Mouse (Mus musculus): ENCODE data around the gene Kmt2d. TPM values are rescaled to one million over a fixed set of nuclear protein-coding genes. Genes with fewer than 3 reads are reported as not detected.
A peak's percentile ranks its signal among the peaks of the same experiment; 100 is the strongest.

Kmt2d gene
- polyA plus RNA-seq, 1 experiment from 2014 or later = 12.4 TPM

- Histone ChIP-seq H3K27me3 (ENCODE audit: insufficient read depth, low read length) (no peaks in the 10 kb centered on the region), H3K36me3 (ENCODE audit: insufficient read depth, low read length) (peaks cover 52% of the 10 kb centered on the region), H3K4me1 (ENCODE audit: insufficient read depth, low read length) (peaks cover 26% of the 10 kb centered on the region), H3K27ac (ENCODE audit: low read length) (no peak overlapping the region), H3K9me3 (ENCODE audit: low read length) (no peaks in the 10 kb centered on the region), H3K4me3 (ENCODE audit: low read length) (no peak overlapping the region), H3K9ac (replicated peaks; ENCODE audit: low read length) (no peak overlapping the region), H3K4me2 (replicated peaks; ENCODE audit: low read depth, low read length) (no peak overlapping the region)
- no peak for ATAC-seq (ENCODE audit: low FRiP score, low TSS enrichment)
- WGBS = 83% methylated on average over 11 of the region's 11 CpGs
Observed at GRCm38 (mm10) chr15:98833281-98833680, 37.7 kb downstream of the Kmt2d start.

GRCm38 (mm10) chr15:98832161-98833058, 38.6 kb downstream of the Kmt2d start:
- ATAC-seq (ENCODE audit: low FRiP score, low TSS enrichment) = no peak
- 0 out of 2 replicates have a peak overlapping the region, but pooled peaks have one; percentile 13 for H3K9ac ChIP-seq (replicated peaks; ENCODE audit: low read length)
- H3K4me2 ChIP-seq (replicated peaks; ENCODE audit: low read depth, low read length) = peak overlapping the region; percentile 70
- no peak overlapping the region for H3K4me3 ChIP-seq (ENCODE audit: low read length)
- H3K27me3 ChIP-seq (ENCODE audit: insufficient read depth, low read length) = no peaks in the 10 kb centered on the region
- H3K9me3 ChIP-seq (ENCODE audit: low read length) = no peaks in the 10 kb centered on the region
- peaks cover 48% of the 10 kb centered on the region for H3K36me3 ChIP-seq (ENCODE audit: insufficient read depth, low read length)
- peaks cover 26% of the 10 kb centered on the region for H3K4me1 ChIP-seq (ENCODE audit: insufficient read depth, low read length)
- 52% methylated on average over 12 of the region's 12 CpGs for WGBS
- H3K27ac ChIP-seq (ENCODE audit: low read length) = peak overlapping the region; percentile 94

- 9% methylated on average over 9 of the region's 9 CpGs for WGBS
- Histone ChIP-seq H3K4me3 (ENCODE audit: low read length) (peak overlapping the region; percentile 90), H3K27me3 (ENCODE audit: insufficient read depth, low read length) (no peaks in the 10 kb centered on the region), H3K4me1 (ENCODE audit: insufficient read depth, low read length) (peaks cover 26% of the 10 kb centered on the region), H3K9me3 (ENCODE audit: low read length) (no peaks in the 10 kb centered on the region), H3K4me2 (replicated peaks; ENCODE audit: low read depth, low read length) (peak overlapping the region; percentile 70), H3K36me3 (ENCODE audit: insufficient read depth, low read length) (peaks cover 41% of the 10 kb centered on the region), H3K9ac (replicated peaks; ENCODE audit: low read length) (peak overlapping the region; percentile 93), H3K27ac (ENCODE audit: low read length) (peak overlapping the region; percentile 94)
- peak; percentile 25 for ATAC-seq (ENCODE audit: low FRiP score, low TSS enrichment)
Observed at GRCm38 (mm10) chr15:98831684-98832035, 39.3 kb downstream of the Kmt2d start.

GRCm38 (mm10) chr15:98830736-98831683, 40.0 kb downstream of the Kmt2d start, which contains the start of gene Prkag1:
Gene Prkag1 (minus strand): TSS chr15:98831521.
- Histone ChIP-seq H3K27ac (ENCODE audit: low read length) (peak within 1 kb of the TSS; percentile 94), H3K4me2 (replicated peaks; ENCODE audit: low read depth, low read length) (peak within 1 kb of the TSS; percentile 70), H3K4me3 (ENCODE audit: low read length) (peak within 1 kb of the TSS; percentile 90), H3K27me3 (ENCODE audit: insufficient read depth, low read length) (no peaks in the 10 kb centered on the region), H3K9me3 (ENCODE audit: low read length) (no peaks in the 10 kb centered on the region), H3K4me1 (ENCODE audit: insufficient read depth, low read length) (peaks cover 26% of the 10 kb centered on the region), H3K9ac (replicated peaks; ENCODE audit: low read length) (peak within 1 kb of the TSS; percentile 93), H3K36me3 (ENCODE audit: insufficient read depth, low read length) (peaks cover 34% of the 10 kb centered on the region)
- ATAC-seq (ENCODE audit: low FRiP score, low TSS enrichment) = peak; percentile 97
- WGBS = under 1% methylated on average over 63 of the region's 66 CpGs

- Histone ChIP-seq H3K4me3 (ENCODE audit: low read length) (no peak overlapping the region), H3K27ac (ENCODE audit: low read length) (no peak overlapping the region), H3K36me3 (ENCODE audit: insufficient read depth, low read length) (peaks cover 18% of the 10 kb centered on the region), H3K27me3 (ENCODE audit: insufficient read depth, low read length) (no peaks in the 10 kb centered on the region), H3K4me1 (ENCODE audit: insufficient read depth, low read length) (peaks cover 23% of the 10 kb centered on the region), H3K4me2 (replicated peaks; ENCODE audit: low read depth, low read length) (no peak overlapping the region), H3K9me3 (ENCODE audit: low read length) (no peaks in the 10 kb centered on the region), H3K9ac (replicated peaks; ENCODE audit: low read length) (no peak overlapping the region)
- no peak for ATAC-seq (ENCODE audit: low FRiP score, low TSS enrichment)
- 92% methylated on average over 7 of the region's 7 CpGs for WGBS
Observed at GRCm38 (mm10) chr15:98827611-98828011, 43.4 kb downstream of the Kmt2d start.

GRCm38 (mm10) chr15:98823434-98823833, 47.6 kb downstream of the Kmt2d start:
- Histone ChIP-seq H3K4me2 (replicated peaks; ENCODE audit: low read depth, low read length) (no peak overlapping the region), H3K4me3 (ENCODE audit: low read length) (no peak overlapping the region), H3K27me3 (ENCODE audit: insufficient read depth, low read length) (no peaks in the 10 kb centered on the region), H3K4me1 (ENCODE audit: insufficient read depth, low read length) (no peaks in the 10 kb centered on the region), H3K36me3 (ENCODE audit: insufficient read depth, low read length) (peaks cover 32% of the 10 kb centered on the region), H3K9me3 (ENCODE audit: low read length) (no peaks in the 10 kb centered on the region), H3K9ac (replicated peaks; ENCODE audit: low read length) (no peak overlapping the region), H3K27ac (ENCODE audit: low read length) (no peak overlapping the region)
- ATAC-seq (ENCODE audit: low FRiP score, low TSS enrichment) = no peak
- WGBS = 68% methylated on average over 3 of the region's 3 CpGs

- H3K4me2 ChIP-seq (replicated peaks; ENCODE audit: low read depth, low read length) = no peak overlapping the region
- no peak overlapping the region for H3K9ac ChIP-seq (replicated peaks; ENCODE audit: low read length)
- no peaks in the 10 kb centered on the region for H3K27me3 ChIP-seq (ENCODE audit: insufficient read depth, low read length)
- no peak for ATAC-seq (ENCODE audit: low FRiP score, low TSS enrichment)
- peaks cover 33% of the 10 kb centered on the region for H3K36me3 ChIP-seq (ENCODE audit: insufficient read depth, low read length)
- no peak overlapping the region for H3K27ac ChIP-seq (ENCODE audit: low read length)
- H3K4me1 ChIP-seq (ENCODE audit: insufficient read depth, low read length) = no peaks in the 10 kb centered on the region
- no peak overlapping the region for H3K4me3 ChIP-seq (ENCODE audit: low read length)
- no peaks in the 10 kb centered on the region for H3K9me3 ChIP-seq (ENCODE audit: low read length)
- 97% methylated on average over 5 of the region's 5 CpGs for WGBS
Observed at GRCm38 (mm10) chr15:98822147-98822546, 48.9 kb downstream of the Kmt2d start.

- Histone ChIP-seq H3K9ac (replicated peaks; ENCODE audit: low read length) (no peak overlapping the region), H3K4me3 (ENCODE audit: low read length) (no peak overlapping the region), H3K9me3 (ENCODE audit: low read length) (no peaks in the 10 kb centered on the region), H3K27ac (ENCODE audit: low read length) (no peak overlapping the region), H3K36me3 (ENCODE audit: insufficient read depth, low read length) (peaks cover 35% of the 10 kb centered on the region), H3K27me3 (ENCODE audit: insufficient read depth, low read length) (no peaks in the 10 kb centered on the region), H3K4me1 (ENCODE audit: insufficient read depth, low read length) (no peaks in the 10 kb centered on the region), H3K4me2 (replicated peaks; ENCODE audit: low read depth, low read length) (no peak overlapping the region)
- ATAC-seq (ENCODE audit: low FRiP score, low TSS enrichment) = no peak
- 38% methylated on average over 10 of the region's 10 CpGs for WGBS
Observed at GRCm38 (mm10) chr15:98821403-98821802, 49.6 kb downstream of the Kmt2d start.

GRCm38 (mm10) chr15:98820937-98821336, 50.1 kb downstream of the Kmt2d start:
- Histone ChIP-seq H3K9me3 (ENCODE audit: low read length) (no peaks in the 10 kb centered on the region), H3K27ac (ENCODE audit: low read length) (no peak overlapping the region), H3K4me1 (ENCODE audit: insufficient read depth, low read length) (no peaks in the 10 kb centered on the region), H3K4me2 (replicated peaks; ENCODE audit: low read depth, low read length) (no peak overlapping the region), H3K4me3 (ENCODE audit: low read length) (no peak overlapping the region), H3K9ac (replicated peaks; ENCODE audit: low read length) (no peak overlapping the region), H3K27me3 (ENCODE audit: insufficient read depth, low read length) (no peaks in the 10 kb centered on the region), H3K36me3 (ENCODE audit: insufficient read depth, low read length) (peaks cover 39% of the 10 kb centered on the region)
- no peak for ATAC-seq (ENCODE audit: low FRiP score, low TSS enrichment)
- WGBS = 94% methylated on average over 4 of the region's 4 CpGs

Data from kidney, embryonic 16.5 days (tissue).